Comparison of ENCODE assay signal across 10 mouse cellular contexts in the genomic region with DNA sequence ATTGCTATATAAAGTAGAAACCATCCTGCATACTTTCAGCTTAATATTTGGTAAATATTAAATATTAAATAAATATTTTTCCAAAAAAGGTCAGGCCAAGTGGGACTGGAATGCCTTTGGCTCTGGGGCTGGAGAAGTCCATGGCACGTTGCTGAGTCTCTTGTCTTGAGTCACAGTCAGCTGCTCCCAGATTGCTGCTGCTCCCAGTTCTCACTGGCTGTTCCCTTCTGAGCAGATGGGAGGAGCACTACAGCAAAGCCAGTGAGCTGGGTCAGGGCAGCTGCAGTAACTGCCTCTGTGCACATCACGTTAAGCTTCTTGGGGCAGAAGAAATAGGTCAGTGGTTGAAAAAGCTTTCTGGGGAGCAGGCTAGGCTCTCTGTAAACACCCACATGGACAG. TPM values are rescaled to one million over a fixed set of nuclear protein-coding genes. Genes with fewer than 3 reads are reported as not detected.
A peak's percentile ranks its signal among the peaks of the same experiment; 100 is the strongest.
DNase-seq lines count a peak whose midpoint lies in the region; ATAC-seq lines count a peak whose summit lies in the region.
"Had no signal": no experiment of that assay in that cellular context is flagged by ENCODE, and none has a peak within 500 bp of the region (broad histone marks: within the 10 kb centered on the region; RNA-seq: fewer than 3 reads in every experiment).

No protein-coding gene starts in this region.

- peak; percentile 43 for DNase-seq in gastrocnemius, postnatal 14 days
- DNase-seq in gastrocnemius, postnatal 4 days (ENCODE audit: low spot score in 2 of 2), result no peak
- peak; percentile 53 for DNase-seq in 416B (ENCODE audit: low read depth)
- peak; percentile 74 for DNase-seq in lung, postnatal 10 days
- no peak for DNase-seq in spleen, postnatal 4 days (ENCODE audit: low spot score in 2 of 2)
- no peak for DNase-seq in left cerebral cortex, adult 8-10 months (ENCODE audit: low spot score in 2 of 2)

- H3K4me1 ChIP-seq in brown adipose tissue, adult 24 weeks (ENCODE audit: control insufficient read depth, insufficient read depth, insufficient read length, low read length), result peaks cover 23% of the 10 kb centered on the region

- no peak for ATAC-seq in activated CD4-positive, CD25-positive, alpha-beta regulatory T cell, adult 4 months

- H3K4me3 ChIP-seq in brown adipose tissue, adult 24 weeks (ENCODE audit: insufficient read depth, low read depth, low read length), result no peak overlapping the region
- H3K4me3 ChIP-seq: embryonic facial prominence, embryonic 12.5 days had no signal

- intact Hi-C loops in gastrocnemius, postnatal 14 days (cut with DNase I; ENCODE audit: low total_unique reads), result no loop called here

- peak overlapping the region; percentile 78; the same call in 1 of the 2 replicates for H3K27ac ChIP-seq in brown adipose tissue, adult 24 weeks (replicated peaks; ENCODE audit: low read depth, low read length)
- H3K27ac ChIP-seq: embryonic facial prominence, embryonic 12.5 days had no signal

RNA-seq across cellular contexts. Expression of gene Stk32c, which starts 7.2 kb away (rescaled TPM):
- 1 to 10 TPM; 1.2 to 1.4 TPM for total RNA-seq in gastrocnemius, postnatal 14 days (2021)
- total RNA-seq in gastrocnemius, postnatal 4 days (2021), result 1 to 10 TPM; 1.6 to 1.7 TPM
- polyA plus RNA-seq in brown adipose tissue, adult 24 weeks (2012; ENCODE audit: insufficient read depth, insufficient read length, missing spikeins), result not detected in 2 replicates
- polyA plus RNA-seq in activated CD4-positive, CD25-positive, alpha-beta regulatory T cell, adult 4 months (2017; shearing (Covaris generic)), result under 1 TPM; 0.42 to 0.46 TPM
- total RNA-seq in left cerebral cortex, adult 8-10 months (2022), result 100 to 1,000 TPM; 175 to 186 (median 183) TPM
- total RNA-seq: G1E had no signal
- polyA plus RNA-seq: G1E had no signal

RNA-seq across cellular contexts. Expression of gene Lrrc27, which starts 7.5 kb away (rescaled TPM):
- total RNA-seq in gastrocnemius, postnatal 14 days (2021), result 1 to 10 TPM; 2.4 to 2.7 TPM
- 1 to 10 TPM; 2.0 to 2.2 TPM for total RNA-seq in gastrocnemius, postnatal 4 days (2021)
- 8.5 and 27.2 TPM in 2 replicates for polyA plus RNA-seq in brown adipose tissue, adult 24 weeks (2012; ENCODE audit: insufficient read depth, insufficient read length, missing spikeins)
- 1 to 10 TPM; 1.2 to 1.8 TPM for polyA plus RNA-seq in activated CD4-positive, CD25-positive, alpha-beta regulatory T cell, adult 4 months (2017; shearing (Covaris generic))
- 10 to 100 TPM in 1 of 4 experiments, 1 to 10 TPM in 3; 7.4 to 13.7 (median 8.4) TPM for total RNA-seq in left cerebral cortex, adult 8-10 months (2022)
- polyA plus RNA-seq: G1E had no signal

RNA-seq across cellular contexts. Expression of gene Pwwp2b, which starts 28.0 kb away (rescaled TPM):
- total RNA-seq in gastrocnemius, postnatal 14 days (2021), result 1 to 10 TPM; 1.5 to 3.0 TPM
- total RNA-seq in gastrocnemius, postnatal 4 days (2021), result 1 to 10 TPM; 7.0 to 7.1 TPM
- polyA plus RNA-seq in brown adipose tissue, adult 24 weeks (2012; ENCODE audit: insufficient read depth, insufficient read length, missing spikeins), result 4.5 and 9.4 TPM in 2 replicates
- polyA plus RNA-seq in activated CD4-positive, CD25-positive, alpha-beta regulatory T cell, adult 4 months (2017; shearing (Covaris generic)), result 1 to 10 TPM; 2.3 to 2.9 TPM
- 10 to 100 TPM; 16.8 to 18.3 (median 17.7) TPM for total RNA-seq in left cerebral cortex, adult 8-10 months (2022)

Comparison
In these comparisons a context has a peak if more than half of its experiments do, and no peak if none do; other contexts are left out.
1. DNase-seq: peak in gastrocnemius, postnatal 14 days (single experiment), 416B (single experiment) and lung, postnatal 10 days (single experiment); none in gastrocnemius, postnatal 4 days (0 of 2), spleen, postnatal 4 days (0 of 2) and left cerebral cortex, adult 8-10 months (0 of 2).
2. RNA of gene Stk32c, which starts 7.2 kb away (total RNA-seq): 175 to 186 TPM in left cerebral cortex, adult 8-10 months; 1.6 to 1.7 TPM in gastrocnemius, postnatal 4 days and 1.2 to 1.4 TPM in gastrocnemius, postnatal 14 days; every median in the first group is over 10 times any median in the second.